Mouse (Mus musculus): ENCODE measurements at regions not wholly inside any gene's neighbourhood (a gene's known extent, or its start where the extent isn't known, plus 50 kb on each side); places are given as distances from the start of the nearest gene placed in this dataset.

GRCm38 (mm10) chr13:82453650-82454049, 670.8 kb downstream of the Cetn3 start:
- no peaks in the 10 kb centered on the region for H3K36me3 ChIP-seq (ENCODE audit: control insufficient read depth, insufficient read depth, low read length)
- DNase-seq (ENCODE audit: extremely low read depth, low read depth, low spot score), result no peak
- no peaks in the 10 kb centered on the region for H3K27me3 ChIP-seq (ENCODE audit: control insufficient read depth, insufficient read depth, low read length)
- H3K4me3 ChIP-seq (ENCODE audit: insufficient read depth, low read depth, low read length), result no peak overlapping the region
- no peak overlapping the region for H3K9ac ChIP-seq (ENCODE audit: low read depth, low read length)
- H3K4me1 ChIP-seq (ENCODE audit: control insufficient read depth, insufficient read depth, low read length), result no peaks in the 10 kb centered on the region
- H3K79me2 ChIP-seq (ENCODE audit: control insufficient read depth, insufficient read depth, low read length), result no peaks in the 10 kb centered on the region
- TF ChIP-seq POLR2A (IDR thresholded peaks at IDR 0.05; ENCODE audit: extremely low read depth, insufficient read depth, low read length) (no peak), CTCF (IDR thresholded peaks at IDR 0.05; ENCODE audit: low read depth, low read length) (no peak)
- H3K27ac ChIP-seq (replicated peaks; ENCODE audit: insufficient read depth, low read depth, low read length), result no peak overlapping the region
- WGBS, result 75% methylated on average over 5 of the region's 5 CpGs

GRCm38 (mm10) chr13:82483265-82483929, 700.5 kb downstream of the Cetn3 start:
- Histone ChIP-seq H3K27ac (replicated peaks; ENCODE audit: insufficient read depth, low read depth, low read length) (no peak overlapping the region), H3K4me3 (ENCODE audit: insufficient read depth, low read depth, low read length) (no peak overlapping the region), H3K4me1 (ENCODE audit: control insufficient read depth, insufficient read depth, low read length) (no peaks in the 10 kb centered on the region), H3K27me3 (ENCODE audit: control insufficient read depth, insufficient read depth, low read length) (no peaks in the 10 kb centered on the region), H3K36me3 (ENCODE audit: control insufficient read depth, insufficient read depth, low read length) (no peaks in the 10 kb centered on the region), H3K79me2 (ENCODE audit: control insufficient read depth, insufficient read depth, low read length) (no peaks in the 10 kb centered on the region), H3K9ac (ENCODE audit: low read depth, low read length) (no peak overlapping the region)
- 71% methylated on average over 7 of the region's 7 CpGs for WGBS
- DNase-seq (ENCODE audit: extremely low read depth, low read depth, low spot score), result no peak
- TF ChIP-seq CTCF (IDR thresholded peaks at IDR 0.05; ENCODE audit: low read depth, low read length) (no peak), POLR2A (IDR thresholded peaks at IDR 0.05; ENCODE audit: extremely low read depth, insufficient read depth, low read length) (no peak)

- no peak for TF ChIP-seq CTCF (IDR thresholded peaks at IDR 0.05; ENCODE audit: low read depth, low read length)
- TF ChIP-seq POLR2A (IDR thresholded peaks at IDR 0.05; ENCODE audit: extremely low read depth, insufficient read depth, low read length), result no peak
- Histone ChIP-seq H3K27me3 (ENCODE audit: control insufficient read depth, insufficient read depth, low read length) (no peaks in the 10 kb centered on the region), H3K4me3 (ENCODE audit: insufficient read depth, low read depth, low read length) (no peak overlapping the region), H3K9ac (ENCODE audit: low read depth, low read length) (no peak overlapping the region), H3K4me1 (ENCODE audit: control insufficient read depth, insufficient read depth, low read length) (no peaks in the 10 kb centered on the region), H3K27ac (replicated peaks; ENCODE audit: insufficient read depth, low read depth, low read length) (no peak overlapping the region), H3K36me3 (ENCODE audit: control insufficient read depth, insufficient read depth, low read length) (no peaks in the 10 kb centered on the region), H3K79me2 (ENCODE audit: control insufficient read depth, insufficient read depth, low read length) (no peaks in the 10 kb centered on the region)
- DNase-seq (ENCODE audit: extremely low read depth, low read depth, low spot score), result no peak
- 63% methylated on average over 2 of the region's 2 CpGs for WGBS
Observed at GRCm38 (mm10) chr13:82496606-82497005, 713.7 kb downstream of the Cetn3 start.

DNA sequence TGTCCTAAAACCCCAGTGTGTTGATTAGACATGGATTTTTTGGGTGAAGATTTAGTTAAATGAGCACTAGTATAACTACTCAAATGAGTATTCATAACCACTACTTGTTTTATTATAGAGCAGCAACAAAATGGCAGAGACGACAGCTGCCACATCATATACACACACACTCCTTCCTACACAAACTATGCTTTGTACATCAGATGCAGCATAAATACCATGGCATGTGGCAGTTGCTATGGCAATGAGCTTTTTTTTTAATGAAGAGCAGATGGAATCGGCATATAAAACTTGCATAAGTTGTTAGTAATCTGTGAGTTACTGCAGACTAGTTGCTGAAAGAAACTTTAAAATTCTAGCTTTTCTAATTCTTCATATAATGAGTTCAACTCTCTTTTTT, 725.3 kb downstream of the Cetn3 start:
- Histone ChIP-seq H3K27me3 (ENCODE audit: control insufficient read depth, insufficient read depth, low read length) (no peaks in the 10 kb centered on the region), H3K9ac (ENCODE audit: low read depth, low read length) (no peak overlapping the region), H3K79me2 (ENCODE audit: control insufficient read depth, insufficient read depth, low read length) (no peaks in the 10 kb centered on the region), H3K4me1 (ENCODE audit: control insufficient read depth, insufficient read depth, low read length) (no peaks in the 10 kb centered on the region), H3K36me3 (ENCODE audit: control insufficient read depth, insufficient read depth, low read length) (no peaks in the 10 kb centered on the region), H3K4me3 (ENCODE audit: insufficient read depth, low read depth, low read length) (no peak overlapping the region), H3K27ac (replicated peaks; ENCODE audit: insufficient read depth, low read depth, low read length) (no peak overlapping the region)
- TF ChIP-seq CTCF (IDR thresholded peaks at IDR 0.05; ENCODE audit: low read depth, low read length), result no peak
- TF ChIP-seq POLR2A (IDR thresholded peaks at IDR 0.05; ENCODE audit: extremely low read depth, insufficient read depth, low read length), result no peak
- WGBS, result 89% methylated on average over 2 of the region's 2 CpGs
- no peak for DNase-seq (ENCODE audit: extremely low read depth, low read depth, low spot score)

- H3K4me3 ChIP-seq (ENCODE audit: insufficient read depth, low read depth, low read length), result no peak overlapping the region
- H3K4me1 ChIP-seq (ENCODE audit: control insufficient read depth, insufficient read depth, low read length), result no peaks in the 10 kb centered on the region
- no peaks in the 10 kb centered on the region for H3K27me3 ChIP-seq (ENCODE audit: control insufficient read depth, insufficient read depth, low read length)
- DNase-seq (ENCODE audit: extremely low read depth, low read depth, low spot score), result no peak
- no peak overlapping the region for H3K27ac ChIP-seq (replicated peaks; ENCODE audit: insufficient read depth, low read depth, low read length)
- no peaks in the 10 kb centered on the region for H3K79me2 ChIP-seq (ENCODE audit: control insufficient read depth, insufficient read depth, low read length)
- 90% methylated on average over 3 of the region's 3 CpGs for WGBS
- no peaks in the 10 kb centered on the region for H3K36me3 ChIP-seq (ENCODE audit: control insufficient read depth, insufficient read depth, low read length)
- H3K9ac ChIP-seq (ENCODE audit: low read depth, low read length), result no peak overlapping the region
- TF ChIP-seq POLR2A (IDR thresholded peaks at IDR 0.05; ENCODE audit: extremely low read depth, insufficient read depth, low read length) (no peak), CTCF (IDR thresholded peaks at IDR 0.05; ENCODE audit: low read depth, low read length) (no peak)
Observed at GRCm38 (mm10) chr13:82509512-82509911, 726.6 kb downstream of the Cetn3 start.
